Mouse (Mus musculus) liver, adult 2 months (tissue): ENCODE results near the gene Osbp2. TPM values are rescaled to one million over a fixed set of nuclear protein-coding genes. Genes with fewer than 3 reads are reported as not detected.
"Not testable (repeated sequence)": the region's sequence is repeated elsewhere in the genome, so short reads cannot be mapped to it uniquely, and the experiment has no call there.

ENCODE experiments used
- DNase-seq: peaks from one replicate; pipeline ENCODE4 v3.0.0-alpha.2; 2011; ENCODE audit warnings: low read depth, low spot score; ENCODE audit errors: extremely low read depth
- H3K27ac ChIP-seq: fragments of 200-500 bp; replicated peaks from 2 replicates; pipeline ENCODE4 v1.5.1; 2012; ENCODE audit warnings: low read depth, mild to moderate bottlenecking, control low read depth, inconsistent platforms, low read length; ENCODE audit not compliant: insufficient read depth
- H3K27me3 ChIP-seq: fragments of 200-500 bp; 2 replicates; pipeline ENCODE4 v1.6.1; 2012; ENCODE audit warnings: mild to moderate bottlenecking, moderate library complexity, low read length, inconsistent platforms; ENCODE audit not compliant: control insufficient read depth, insufficient read depth
- H3K36me3 ChIP-seq: fragments of 200-500 bp; 2 replicates; pipeline ENCODE4 v1.6.1; 2012; ENCODE audit warnings: low read length, inconsistent platforms; ENCODE audit not compliant: control insufficient read depth, insufficient read depth
- H3K4me1 ChIP-seq: fragments of 200-500 bp; 2 replicates; pipeline ENCODE4 v1.6.1; 2011; ENCODE audit warnings: low read length; ENCODE audit not compliant: control insufficient read depth, insufficient read depth
- H3K4me3 ChIP-seq: fragments of 200-500 bp; 2 replicates; pipeline ENCODE4 v1.5.1; 2011; ENCODE audit warnings: low read depth, mild to moderate bottlenecking, control low read depth, low read length, moderate library complexity; ENCODE audit not compliant: insufficient read depth
- H3K79me2 ChIP-seq: fragments of 200-500 bp; 2 replicates; pipeline ENCODE4 v1.6.1; 2012; ENCODE audit warnings: inconsistent platforms, mild to moderate bottlenecking, low read length, moderate library complexity; ENCODE audit not compliant: control insufficient read depth, insufficient read depth
- H3K9ac ChIP-seq: fragments of 200-500 bp; 2 replicates; pipeline ENCODE4 v1.6.1; 2012; ENCODE audit warnings: low read depth, mild to moderate bottlenecking, control low read depth, inconsistent platforms, low read length
- CTCF ChIP-seq: fragments of 200-500 bp; IDR thresholded peaks from 2 replicates; pipeline ENCODE4 v1.5.1; 2011; ENCODE audit warnings: low read depth, low read length, control low read depth
- POLR2A ChIP-seq: fragments of 200-500 bp; IDR thresholded peaks from 2 replicates; pipeline ENCODE4 v1.6.1; 2011; ENCODE audit warnings: low read length, control low read depth; ENCODE audit not compliant: insufficient read depth; ENCODE audit errors: extremely low read depth
- WGBS: fragments of 180-500 bp; shearing (Covaris S2); methylation state at CpG from one replicate; pipeline ENCODE4 v1.1.7; 2018; 5-methylcytosine and 5-hydroxymethylcytosine counted together
- polyA plus RNA-seq: library from polyadenylated mRNA; depleted of rRNA; stranded (reverse); fragments of >200 nt; gene quantifications from 2 replicates; pipeline ENCODE4 v1.2.3, GENCODE M21; 2012; rRNA removed
- total RNA-seq: library from RNA; depleted of rRNA; stranded (reverse); fragments of >200 nt; gene quantifications from 2 replicates; pipeline ENCODE4 v1.2.3, GENCODE M21; 2014; rRNA removed

Osbp2 gene
- total RNA-seq (1.1 and 1.4 TPM in 2 replicates), polyA plus RNA-seq (0.70 and 0.72 TPM in 2 replicates)

DNA sequence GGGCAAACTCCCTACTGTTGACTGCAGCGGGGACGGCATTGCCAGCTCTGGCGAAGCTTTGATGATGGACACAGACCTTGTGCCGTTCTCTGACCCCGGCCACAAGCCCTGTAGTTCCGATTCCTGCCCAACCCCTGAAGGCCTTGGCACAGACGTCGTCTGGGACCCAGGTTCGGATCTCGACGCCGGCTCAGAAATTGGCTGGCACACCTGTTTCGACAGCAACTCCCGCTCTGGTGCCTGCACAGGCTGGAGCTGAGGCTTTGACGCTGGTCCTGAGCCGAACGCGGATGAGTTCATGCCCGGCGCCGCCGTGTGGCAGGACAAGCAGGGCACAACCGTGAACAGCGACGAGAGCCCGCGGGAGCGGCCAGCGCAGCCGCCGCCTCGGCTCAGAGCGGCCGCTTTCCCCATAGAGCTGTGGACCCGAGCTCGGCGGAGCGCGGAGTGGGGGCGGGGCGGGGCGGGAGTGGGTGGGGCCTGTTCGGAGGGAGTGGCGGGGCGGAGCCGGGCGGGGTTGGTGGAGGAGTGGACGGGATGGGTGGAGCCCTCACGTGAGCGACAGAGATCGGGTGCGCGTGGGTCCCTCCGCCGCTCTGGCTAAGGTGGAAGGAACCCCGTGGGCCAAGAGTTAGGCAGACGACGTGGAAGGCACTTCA is at the start of gene Osbp2:
Gene Osbp2, minus strand, starts transcription at position 450 of the 659 bp plus-strand sequence.
- WGBS, result 3% methylated on average over 58 of the region's 58 CpGs
- Histone ChIP-seq H3K4me1 (no peaks in the 10 kb centered on the region), H3K79me2 (no peaks in the 10 kb centered on the region), H3K36me3 (no peaks in the 10 kb centered on the region), H3K27ac (no peak within 1 kb of the TSS), H3K27me3 (no peaks in the 10 kb centered on the region), H3K4me3 (peak within 1 kb of the TSS; percentile 60), H3K9ac (peak within 1 kb of the TSS; percentile 63)
- TF ChIP-seq CTCF (peak; percentile 50), POLR2A (no peak)
- peak; percentile 50 for DNase-seq

DNA sequence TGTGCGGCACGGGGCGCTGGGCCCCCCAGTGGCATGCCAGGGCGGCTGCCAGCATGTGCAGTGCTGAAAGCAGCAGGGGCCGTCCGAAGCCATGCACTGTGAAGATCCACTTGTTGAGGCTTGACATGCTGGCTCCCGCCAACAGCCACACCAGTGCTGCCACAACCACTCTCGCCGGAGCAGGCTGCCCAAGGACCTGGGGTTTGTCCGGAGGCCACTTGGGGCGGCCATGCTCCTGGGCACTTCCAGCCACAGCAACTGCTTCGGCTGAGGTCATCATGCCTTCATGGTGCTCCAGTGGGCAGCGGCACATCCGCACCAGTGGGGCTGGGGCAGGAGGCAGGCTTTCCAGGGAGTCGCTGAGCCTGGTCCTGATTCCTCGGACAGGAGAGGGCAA is 49.2 kb upstream of the Osbp2 start:
- 19% methylated on average over 16 of the region's 16 CpGs for WGBS
- Histone ChIP-seq H3K27me3 (peaks cover 5% of the 10 kb centered on the region), H3K36me3 (no peaks in the 10 kb centered on the region), H3K4me3 (peak overlapping the region; percentile 58; the same call in 1 of the 2 replicates), H3K27ac (no peak overlapping the region), H3K4me1 (peaks cover 3% of the 10 kb centered on the region; the same call in 1 of the 2 replicates), H3K9ac (peak overlapping the region; percentile 32), H3K79me2 (no peaks in the 10 kb centered on the region)
- DNase-seq, result no peak
- no peak for TF ChIP-seq CTCF
- no peak for TF ChIP-seq POLR2A

DNA sequence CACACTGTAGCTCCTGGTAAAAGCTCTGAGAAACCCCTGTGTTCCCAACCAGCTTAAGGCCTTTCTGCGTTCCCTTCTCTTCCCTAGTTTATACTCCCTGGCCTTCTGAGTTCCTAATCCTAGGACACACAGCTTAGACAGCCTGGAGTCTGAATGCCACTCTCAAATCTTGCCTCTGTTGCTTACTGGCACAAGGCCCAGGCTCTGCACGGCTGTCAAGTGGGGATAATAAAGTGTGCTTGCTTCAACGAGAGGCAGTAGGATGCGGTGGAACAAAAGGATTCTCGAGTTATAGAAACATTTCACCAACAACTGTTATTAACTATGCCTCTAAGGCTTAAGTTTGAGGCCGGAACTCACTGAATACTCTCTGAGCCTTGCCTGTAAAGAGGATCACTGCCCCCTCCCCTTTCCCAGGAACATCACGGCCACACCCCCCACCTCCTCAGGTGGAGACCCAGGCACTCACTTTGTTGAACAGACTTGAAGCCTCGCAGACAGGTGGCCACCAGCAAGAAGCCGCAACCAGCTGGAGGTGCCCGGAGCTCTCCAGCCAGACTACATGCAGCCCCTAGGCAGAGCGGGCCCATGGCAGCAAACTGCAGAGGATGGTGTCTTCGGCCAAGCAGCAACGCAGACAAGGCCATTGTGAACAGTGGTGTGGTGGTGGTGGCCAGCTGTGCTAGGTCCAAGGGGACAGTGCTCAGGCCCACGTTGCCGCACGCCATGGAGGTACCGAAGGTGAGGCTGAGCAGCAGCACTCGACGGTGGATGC is 48.6 kb upstream of the Osbp2 start:
- H3K27me3 ChIP-seq, result peaks cover 5% of the 10 kb centered on the region
- H3K4me1 ChIP-seq, result peaks cover 3% of the 10 kb centered on the region; the same call in 1 of the 2 replicates
- H3K36me3 ChIP-seq, result no peaks in the 10 kb centered on the region
- H3K4me3 ChIP-seq, result peak overlapping the region; percentile 58; the same call in 1 of the 2 replicates
- H3K79me2 ChIP-seq, result no peaks in the 10 kb centered on the region
- TF ChIP-seq POLR2A (no peak), CTCF (no peak)
- H3K27ac ChIP-seq, result no peak overlapping the region
- WGBS, result 60% methylated on average over 19 of the region's 19 CpGs
- DNase-seq, result no peak
- peak overlapping the region; percentile 32; the same call in 1 of the 2 replicates for H3K9ac ChIP-seq

DNA sequence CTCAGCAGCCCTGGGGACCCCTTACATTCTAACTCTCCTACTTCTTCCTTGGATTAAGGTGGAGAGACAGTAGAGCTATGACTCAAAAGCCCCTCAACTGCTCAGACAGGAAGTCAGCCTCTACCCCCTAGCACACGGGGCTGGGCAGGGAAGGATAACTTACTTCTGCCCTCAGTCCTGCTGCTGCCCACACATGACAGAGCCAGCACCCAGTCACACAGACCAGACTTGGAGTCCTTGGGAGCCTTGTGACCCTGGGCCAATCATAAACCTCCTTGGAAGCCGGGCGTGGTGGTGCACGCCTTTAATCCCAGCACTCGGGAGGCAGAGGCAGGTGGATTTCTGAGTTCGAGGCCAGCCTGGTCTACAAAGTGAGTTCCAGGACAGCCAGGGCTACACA is 47.7 kb upstream of the Osbp2 start:
- 95% methylated on average over 6 of the region's 6 CpGs for WGBS
- not testable (repeated sequence) for H3K79me2 ChIP-seq, H3K27me3 ChIP-seq, H3K27ac ChIP-seq, DNase-seq, H3K36me3 ChIP-seq, H3K4me3 ChIP-seq, H3K9ac ChIP-seq, H3K4me1 ChIP-seq

DNA sequence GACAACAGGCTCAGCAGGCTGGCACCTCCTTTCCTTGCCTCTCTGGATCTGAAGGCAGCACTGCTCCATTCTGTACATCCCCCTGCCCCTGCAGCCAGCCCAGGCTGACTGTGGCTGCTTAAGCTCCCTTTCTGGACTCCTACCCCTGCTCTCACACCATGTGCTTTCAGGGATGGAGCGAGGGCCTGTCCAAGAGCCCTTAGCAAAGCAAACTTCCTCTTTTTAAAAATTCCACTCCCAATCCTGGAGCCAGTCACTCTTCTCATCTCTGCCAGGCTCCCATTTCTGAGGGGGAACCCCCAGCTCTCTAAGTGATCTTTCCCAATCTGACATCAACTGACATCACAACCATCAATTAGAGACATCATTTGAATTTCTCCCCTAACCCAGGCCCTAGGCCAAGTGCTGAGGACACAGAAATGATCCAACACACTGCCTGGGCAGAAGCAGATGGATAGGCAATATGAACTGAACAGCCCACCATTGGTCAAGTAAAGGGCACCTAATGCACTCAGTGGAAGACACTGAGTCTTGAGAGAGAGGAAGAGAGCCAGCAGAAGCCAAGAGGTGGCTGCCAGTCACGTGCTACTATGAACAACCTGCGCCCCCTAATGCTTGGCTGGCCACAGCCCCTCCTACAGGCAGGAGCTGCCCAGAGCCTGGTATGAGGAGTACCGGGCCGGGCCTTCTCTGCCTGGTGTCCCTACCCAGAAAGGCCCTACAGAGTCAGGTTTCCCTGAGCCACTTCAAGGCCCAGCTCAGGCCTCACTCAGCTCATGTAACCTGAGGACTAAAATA is 47.0 kb upstream of the Osbp2 start:
- Histone ChIP-seq H3K4me1 (peaks cover 3% of the 10 kb centered on the region; the same call in 1 of the 2 replicates), H3K27me3 (peaks cover 5% of the 10 kb centered on the region), H3K27ac (no peak overlapping the region), H3K4me3 (no peak overlapping the region), H3K79me2 (no peaks in the 10 kb centered on the region), H3K36me3 (no peaks in the 10 kb centered on the region), H3K9ac (no peak overlapping the region)
- TF ChIP-seq POLR2A, result no peak
- no peak for DNase-seq
- 86% methylated on average over 5 of the region's 5 CpGs for WGBS
